Mouse (Mus musculus): ENCODE results near the gene Mthfd2. TPM values are rescaled to one million over a fixed set of nuclear protein-coding genes. Genes with fewer than 3 reads are reported as not detected.
"Not testable (repeated sequence)": the region's sequence is repeated elsewhere in the genome, so short reads cannot be mapped to it uniquely, and the experiment has no call there.

The Mthfd2 gene
- 10 to 100 TPM in 1 of 4 experiments, 1 to 10 TPM in 3; 5.7 to 10.6 (median 9.5) TPM for total RNA-seq (2022)

- peak; percentile 93 to 94 for DNase-seq (ENCODE audit: low spot score in 2 of 2)
Observed at GRCm38 (mm10) chr6:83325525-83326393, at the start of gene Mthfd2, which contains the start of gene Mob1a. Gene Mthfd2, minus strand, starts transcription at chr6:83325908. Gene Mob1a, plus strand, starts transcription at chr6:83326016.

GRCm38 (mm10) chr6:83373704-83374300 is 48.1 kb upstream of the Mthfd2 start:
- no peak for DNase-seq (ENCODE audit: low spot score in 2 of 2)

- DNase-seq (ENCODE audit: low spot score in 2 of 2): no peak
Observed at GRCm38 (mm10) chr6:83371350-83371749, 45.6 kb upstream of the Mthfd2 start.

- no peak for DNase-seq (ENCODE audit: low spot score in 2 of 2)
Observed at GRCm38 (mm10) chr6:83370316-83370965, 44.7 kb upstream of the Mthfd2 start.

- no peak for DNase-seq (ENCODE audit: low spot score in 2 of 2)
Observed at GRCm38 (mm10) chr6:83363075-83363474, 37.4 kb upstream of the Mthfd2 start.

- no peak for DNase-seq (ENCODE audit: low spot score in 2 of 2)
Observed at GRCm38 (mm10) chr6:83361523-83362248, 36.0 kb upstream of the Mthfd2 start.

GRCm38 (mm10) chr6:83357436-83357835 is 31.7 kb upstream of the Mthfd2 start:
- DNase-seq (ENCODE audit: low spot score in 2 of 2): no peak

- peak in 1 of 2 experiments; percentile 77 for DNase-seq (ENCODE audit: low spot score in 2 of 2)
Observed at GRCm38 (mm10) chr6:83356569-83357138, 30.9 kb upstream of the Mthfd2 start.

- no peak for DNase-seq (ENCODE audit: low spot score in 2 of 2)
Observed at GRCm38 (mm10) chr6:83354856-83355781, 29.4 kb upstream of the Mthfd2 start.

- no peak for DNase-seq (ENCODE audit: low spot score in 2 of 2)
Observed at GRCm38 (mm10) chr6:83352666-83353410, 27.1 kb upstream of the Mthfd2 start.

GRCm38 (mm10) chr6:83351490-83352160 is 25.9 kb upstream of the Mthfd2 start:
- DNase-seq (ENCODE audit: low spot score in 2 of 2): no peak

- DNase-seq (ENCODE audit: low spot score in 2 of 2): no peak
Observed at GRCm38 (mm10) chr6:83350851-83351405, 25.2 kb upstream of the Mthfd2 start.

- DNase-seq (ENCODE audit: low spot score in 2 of 2): no peak
Observed at GRCm38 (mm10) chr6:83350172-83350571, 24.5 kb upstream of the Mthfd2 start.

GRCm38 (mm10) chr6:83349274-83349958 is 23.7 kb upstream of the Mthfd2 start:
- DNase-seq (ENCODE audit: low spot score in 2 of 2): peak; percentile 70 to 87

- no peak for DNase-seq (ENCODE audit: low spot score in 2 of 2)
Observed at GRCm38 (mm10) chr6:83348873-83349272, 23.2 kb upstream of the Mthfd2 start, which contains the start of gene Bola3. Gene Bola3, plus strand, starts transcription at chr6:83349147.

- DNase-seq (ENCODE audit: low spot score in 2 of 2): no peak
Observed at GRCm38 (mm10) chr6:83347916-83348315, 22.2 kb upstream of the Mthfd2 start.

GRCm38 (mm10) chr6:83345285-83345684 is 19.6 kb upstream of the Mthfd2 start:
- DNase-seq (ENCODE audit: low spot score in 2 of 2): not testable (repeated sequence)

GRCm38 (mm10) chr6:83342957-83343356 is 17.2 kb upstream of the Mthfd2 start:
- no peak for DNase-seq (ENCODE audit: low spot score in 2 of 2)

Measured in layer of hippocampus, adult 8-10 months (tissue).